Mouse (Mus musculus): ENCODE data around the gene Gdf15. TPM values are rescaled to one million over a fixed set of nuclear protein-coding genes. Genes with fewer than 3 reads are reported as not detected.

The Gdf15 gene
- total and polyA plus RNA-seq, 2 experiments from 2014 or later = 0.41 to 1.7 TPM

GRCm38 (mm10) chr8:70598283-70598682 lies 34.0 kb downstream of the Gdf15 start:
- 4% methylated on average over 29 of the region's 29 CpGs for WGBS
- H3K4me3 ChIP-seq (ENCODE audit: low read length) = peak overlapping the region; percentile 31
- H3K27ac ChIP-seq = no peak overlapping the region
- H3K9me3 ChIP-seq (ENCODE audit: low read length) = no peaks in the 10 kb centered on the region
- no peaks in the 10 kb centered on the region for H3K27me3 ChIP-seq (ENCODE audit: insufficient read depth, low read length)
- H3K36me3 ChIP-seq (ENCODE audit: insufficient read depth, low read length) = no peaks in the 10 kb centered on the region
- TF ChIP-seq CTCF (IDR thresholded peaks at IDR 0.05; ENCODE audit: low read depth) = peak; percentile 79
- peak overlapping the region; percentile 53; the same call in 1 of the 2 replicates for H3K9ac ChIP-seq (replicated peaks; ENCODE audit: low read length)
- peaks cover 34% of the 10 kb centered on the region for H3K4me1 ChIP-seq (ENCODE audit: insufficient read depth, low read length)
- ATAC-seq (peak; percentile 33), DNase-seq (ENCODE audit: low spot score) (peak; percentile 87)
- H3K4me2 ChIP-seq (ENCODE audit: low read depth, low read length) = peak overlapping the region; percentile 59

GRCm38 (mm10) chr8:70597417-70598272 lies 34.6 kb downstream of the Gdf15 start:
- Histone ChIP-seq H3K4me3 (ENCODE audit: low read length) (peak overlapping the region; percentile 31), H3K4me1 (ENCODE audit: insufficient read depth, low read length) (peaks cover 34% of the 10 kb centered on the region), H3K4me2 (ENCODE audit: low read depth, low read length) (peak overlapping the region; percentile 59), H3K27ac (no peak overlapping the region), H3K9ac (replicated peaks; ENCODE audit: low read length) (peak overlapping the region; percentile 53), H3K36me3 (ENCODE audit: insufficient read depth, low read length) (no peaks in the 10 kb centered on the region), H3K9me3 (ENCODE audit: low read length) (no peaks in the 10 kb centered on the region), H3K27me3 (ENCODE audit: insufficient read depth, low read length) (no peaks in the 10 kb centered on the region)
- ATAC-seq (no peak), DNase-seq (ENCODE audit: low spot score) (peak; percentile 25)
- 15% methylated on average over 56 of the region's 68 CpGs for WGBS
- TF ChIP-seq CTCF (IDR thresholded peaks at IDR 0.05; ENCODE audit: low read depth) = no peak

- peak; percentile 59 for TF ChIP-seq CTCF (IDR thresholded peaks at IDR 0.05; ENCODE audit: low read depth)
- Histone ChIP-seq H3K4me2 (ENCODE audit: low read depth, low read length) (no peak overlapping the region), H3K9me3 (ENCODE audit: low read length) (no peaks in the 10 kb centered on the region), H3K27ac (no peak overlapping the region), H3K4me1 (ENCODE audit: insufficient read depth, low read length) (peaks cover 34% of the 10 kb centered on the region), H3K27me3 (ENCODE audit: insufficient read depth, low read length) (no peaks in the 10 kb centered on the region), H3K4me3 (ENCODE audit: low read length) (no peak overlapping the region), H3K9ac (replicated peaks; ENCODE audit: low read length) (no peak overlapping the region), H3K36me3 (ENCODE audit: insufficient read depth, low read length) (peaks cover 1% of the 10 kb centered on the region; the same call in 1 of the 2 replicates)
- WGBS = 70% methylated on average over 17 of the region's 17 CpGs
- ATAC-seq = no peak
- DNase-seq (ENCODE audit: low spot score) = peak; percentile 55
Observed at GRCm38 (mm10) chr8:70596775-70597416, 35.4 kb downstream of the Gdf15 start.

GRCm38 (mm10) chr8:70596216-70596615 lies 36.0 kb downstream of the Gdf15 start:
- Histone ChIP-seq H3K36me3 (ENCODE audit: insufficient read depth, low read length) (peaks cover 7% of the 10 kb centered on the region; the same call in 1 of the 2 replicates), H3K4me3 (ENCODE audit: low read length) (no peak overlapping the region), H3K27ac (no peak overlapping the region), H3K27me3 (ENCODE audit: insufficient read depth, low read length) (no peaks in the 10 kb centered on the region), H3K9me3 (ENCODE audit: low read length) (no peaks in the 10 kb centered on the region), H3K9ac (replicated peaks; ENCODE audit: low read length) (no peak overlapping the region), H3K4me1 (ENCODE audit: insufficient read depth, low read length) (peaks cover 31% of the 10 kb centered on the region), H3K4me2 (ENCODE audit: low read depth, low read length) (no peak overlapping the region)
- ATAC-seq = no peak
- no peak for DNase-seq (ENCODE audit: low spot score)
- TF ChIP-seq CTCF (IDR thresholded peaks at IDR 0.05; ENCODE audit: low read depth) = no peak
- 88% methylated on average over 18 of the region's 18 CpGs for WGBS

- WGBS = 95% methylated on average over 12 of the region's 12 CpGs
- H3K4me1 ChIP-seq (ENCODE audit: insufficient read depth, low read length) = peaks cover 27% of the 10 kb centered on the region
Observed at GRCm38 (mm10) chr8:70595811-70596210, 36.4 kb downstream of the Gdf15 start.

GRCm38 (mm10) chr8:70594621-70595564 lies 37.4 kb downstream of the Gdf15 start:
- TF ChIP-seq CTCF (IDR thresholded peaks at IDR 0.05; ENCODE audit: low read depth) = no peak
- Histone ChIP-seq H3K4me3 (ENCODE audit: low read length) (peak overlapping the region; percentile 54), H3K9ac (replicated peaks; ENCODE audit: low read length) (peak overlapping the region; percentile 53), H3K4me2 (ENCODE audit: low read depth, low read length) (peak overlapping the region; percentile 96), H3K27ac (peak overlapping the region; percentile 75; the same call in 1 of the 2 replicates), H3K4me1 (ENCODE audit: insufficient read depth, low read length) (peaks cover 19% of the 10 kb centered on the region), H3K9me3 (ENCODE audit: low read length) (no peaks in the 10 kb centered on the region), H3K36me3 (ENCODE audit: insufficient read depth, low read length) (peaks cover 15% of the 10 kb centered on the region; the same call in 1 of the 2 replicates), H3K27me3 (ENCODE audit: insufficient read depth, low read length) (no peaks in the 10 kb centered on the region)
- 9% methylated on average over 82 of the region's 82 CpGs for WGBS
- DNase-seq (ENCODE audit: low spot score) = peak; percentile 55
- peak; percentile 19 for ATAC-seq

More at GRCm38 (mm10) chr8:70595811-70596210, 36.4 kb downstream of the Gdf15 start:
- TF ChIP-seq CTCF (IDR thresholded peaks at IDR 0.05; ENCODE audit: low read depth) = no peak
- H3K27ac ChIP-seq = no peak overlapping the region
- peaks cover 8% of the 10 kb centered on the region; the same call in 1 of the 2 replicates for H3K36me3 ChIP-seq (ENCODE audit: insufficient read depth, low read length)
- H3K9ac ChIP-seq (replicated peaks; ENCODE audit: low read length) = no peak overlapping the region
- H3K4me2 ChIP-seq (ENCODE audit: low read depth, low read length) = peak overlapping the region; percentile 96; the same call in 1 of the 2 replicates
- H3K4me3 ChIP-seq (ENCODE audit: low read length) = no peak overlapping the region; the same call in 1 of the 2 replicates
- no peak for DNase-seq (ENCODE audit: low spot score)
- no peaks in the 10 kb centered on the region for H3K27me3 ChIP-seq (ENCODE audit: insufficient read depth, low read length)
- H3K9me3 ChIP-seq (ENCODE audit: low read length) = no peaks in the 10 kb centered on the region
- ATAC-seq = no peak
